Comparison of ENCODE assay signal across 7 mouse cellular contexts in genomic region chr11:3931511-3932211, GRCm38 (mm10). TPM values are rescaled to one million over a fixed set of nuclear protein-coding genes. Genes with fewer than 3 reads are reported as not detected.
DNase-seq lines count a peak whose midpoint lies in the region; ATAC-seq and TF ChIP-seq lines count a peak whose summit lies in the region.

TSS of gene Tcn2 (minus strand) at chr11:3932159.

- peak; percentile 44; the same call in 1 of the 2 replicates for TF ChIP-seq POLR2A in small intestine, adult 2 months (IDR thresholded peaks at IDR 0.05; ENCODE audit: low read depth, low read length)

- peak within 1 kb of the TSS; percentile 62 for H3K9ac ChIP-seq in midbrain, embryonic 12.5 days (replicated peaks)

- H3K4me1 ChIP-seq in limb, embryonic 10.5 days: peaks cover 10% of the 10 kb centered on the region
- peaks cover 14% of the 10 kb centered on the region for H3K4me1 ChIP-seq in midbrain, embryonic 12.5 days
- H3K4me1 ChIP-seq in small intestine, adult 2 months (ENCODE audit: control insufficient read depth, insufficient read depth, insufficient read length, low read length): no peaks in the 10 kb centered on the region; the same call in 1 of the 2 replicates

- no peaks in the 10 kb centered on the region for H3K9me3 ChIP-seq in limb, embryonic 10.5 days (replicated peaks)
- no peaks in the 10 kb centered on the region for H3K9me3 ChIP-seq in midbrain, embryonic 12.5 days

- no peak for TF ChIP-seq CTCF in small intestine, adult 2 months (IDR thresholded peaks at IDR 0.05; ENCODE audit: extremely low read depth, insufficient read length, insufficient replicate concordance, low read depth, low read length)

- peak within 1 kb of the TSS; percentile 75 for H3K27ac ChIP-seq in limb, embryonic 10.5 days
- no peak within 1 kb of the TSS for H3K27ac ChIP-seq in midbrain, embryonic 12.5 days (replicated peaks)
- 0 out of 2 replicates have a peak within 1 kb of the TSS, but pooled peaks have one; percentile 15 for H3K27ac ChIP-seq in small intestine, adult 2 months (ENCODE audit: insufficient read depth, low read depth, low read length)

- no peaks in the 10 kb centered on the region; the same call in 1 of the 2 replicates for H3K36me3 ChIP-seq in limb, embryonic 10.5 days
- no peaks in the 10 kb centered on the region for H3K36me3 ChIP-seq in midbrain, embryonic 12.5 days
- peaks cover 11% of the 10 kb centered on the region for H3K36me3 ChIP-seq in small intestine, adult 2 months (ENCODE audit: control insufficient read depth, insufficient read depth, low read length)

- peak within 1 kb of the TSS; percentile 83 for H3K4me2 ChIP-seq in midbrain, embryonic 12.5 days (replicated peaks)

- H3K4me3 ChIP-seq in limb, embryonic 10.5 days: peak within 1 kb of the TSS; percentile 62
- H3K4me3 ChIP-seq in midbrain, embryonic 12.5 days: peak within 1 kb of the TSS; percentile 57
- peak within 1 kb of the TSS; percentile 68 for H3K4me3 ChIP-seq in small intestine, adult 2 months (ENCODE audit: low read depth, low read length)

- no peaks in the 10 kb centered on the region for H3K27me3 ChIP-seq in limb, embryonic 10.5 days (ENCODE audit: low read depth, poor library complexity, severe bottlenecking)
- H3K27me3 ChIP-seq in midbrain, embryonic 12.5 days: peaks cover 4% of the 10 kb centered on the region; the same call in 1 of the 2 replicates
- no peaks in the 10 kb centered on the region for H3K27me3 ChIP-seq in small intestine, adult 2 months (ENCODE audit: control insufficient read depth, insufficient read depth, low read length)

- ATAC-seq in granulocyte monocyte progenitor cell, adult 5-6 weeks (replicated peaks; ENCODE audit: poor library complexity, severe bottlenecking): peak; percentile 65
- ATAC-seq in midbrain, embryonic 12.5 days (ENCODE audit: low FRiP score, low read depth): peak; percentile 82

- DNase-seq in adrenal gland, adult (ENCODE audit: inconsistent age in 2 of 2, low spot score in 1 of 2): peak; percentile 92 to 96
- peak; percentile 75 for DNase-seq in embryo, embryonic 11.5 days (ENCODE audit: low read depth, low spot score)
- DNase-seq in kidney, adult 11 months: peak; percentile 96
- DNase-seq in limb, embryonic 10.5 days (ENCODE audit: low spot score): peak; percentile 86

- WGBS in limb, embryonic 10.5 days: 0% methylated on average over 18 of the region's 26 CpGs
- WGBS in midbrain, embryonic 12.5 days: under 1% methylated on average over 17 of the region's 26 CpGs
- under 1% methylated on average over 26 of the region's 26 CpGs for WGBS in small intestine, adult 2 months

RNA-seq across cellular contexts. Expression of gene Tcn2, which starts in this region (rescaled TPM):
- total RNA-seq in granulocyte monocyte progenitor cell, adult 5-6 weeks (2014; fragmentation: Nextera tagmentation): 69.5 and 77.3 TPM in 2 replicates
- 46.0 and 51.7 TPM in 2 replicates for total RNA-seq in granulocyte monocyte progenitor cell, adult 5-6 weeks (2017)
- 19.5 and 23.9 TPM in 2 replicates for polyA plus RNA-seq in limb, embryonic 10.5 days (2016; fragmentation: Nextera tagmentation; extraction: Ambion mirVana)
- polyA plus RNA-seq in midbrain, embryonic 12.5 days (2016; fragmentation: Nextera tagmentation; extraction: Ambion mirVana): 23.2 and 27.0 TPM in 2 replicates
- polyA plus RNA-seq in small intestine, adult 2 months (2012; rRNA removed): 187 and 452 TPM in 2 replicates
